Mouse (Mus musculus) adrenal gland, postnatal 10 days (tissue): ENCODE data around the gene Ncdn. TPM values are rescaled to one million over a fixed set of nuclear protein-coding genes. Genes with fewer than 3 reads are reported as not detected.
A peak's percentile ranks its signal among the peaks of the same experiment; 100 is the strongest.

Source experiments
- DNase-seq: peaks from one replicate; pipeline ENCODE4 v3.0.0; 2021; ENCODE audit warnings: mixed read lengths
- long read RNA-seq, 2 experiments: library from polyadenylated mRNA; stranded (forward); transcript quantifications; one replicate each; pipeline ENCODE4 v2.0.0; 2021
- total RNA-seq, 2 experiments: library from RNA; stranded (reverse); gene quantifications; 2 replicates each; pipeline ENCODE4 v1.2.3; 2021

Gene Ncdn
- total RNA-seq, result 10 to 100 TPM; 22.0 to 23.1 TPM
- long read RNA-seq, experiment 1, partial matches to known transcripts, result 19 of 34 reads
- long read RNA-seq, experiment 1, other reads (novel, unspliced or antisense), result 9 of 34 reads
- long read RNA-seq, experiment 2, transcript Ncdn-201 (7 exons, 3,681 nt), result major isoform, 7 of 33 reads
- long read RNA-seq, experiment 2, partial matches to known transcripts, result 7 of 33 reads
- long read RNA-seq, experiment 2, other reads (novel, unspliced or antisense), result 17 of 33 reads

- peak; percentile 97 for DNase-seq
Observed at GRCm38 (mm10) chr4:126753268-126754230, at the start of gene Ncdn, which contains the start of gene AU040320. TSS of gene Ncdn (minus strand) at chr4:126753438. TSS of gene AU040320 (plus strand) at chr4:126753544.

GRCm38 (mm10) chr4:126802174-126802573 is 48.9 kb upstream of the Ncdn start:
- no peak for DNase-seq

GRCm38 (mm10) chr4:126792341-126793102 is 39.3 kb upstream of the Ncdn start:
- DNase-seq, result no peak

- DNase-seq, result no peak
Observed at GRCm38 (mm10) chr4:126782996-126783395, 29.8 kb upstream of the Ncdn start.

GRCm38 (mm10) chr4:126782512-126782911 is 29.3 kb upstream of the Ncdn start:
- no peak for DNase-seq

- no peak for DNase-seq
Observed at GRCm38 (mm10) chr4:126781871-126782270, 28.6 kb upstream of the Ncdn start.

GRCm38 (mm10) chr4:126779826-126780775 is 26.9 kb upstream of the Ncdn start:
- no peak for DNase-seq

- DNase-seq, result no peak
Observed at GRCm38 (mm10) chr4:126779148-126779581, 25.9 kb upstream of the Ncdn start.

GRCm38 (mm10) chr4:126775182-126775581 is 21.9 kb upstream of the Ncdn start:
- DNase-seq, result no peak

- DNase-seq, result no peak
Observed at GRCm38 (mm10) chr4:126773871-126774270, 20.6 kb upstream of the Ncdn start.

GRCm38 (mm10) chr4:126770831-126771230 is 17.6 kb upstream of the Ncdn start:
- DNase-seq, result no peak

GRCm38 (mm10) chr4:126769800-126770563 is 16.7 kb upstream of the Ncdn start:
- DNase-seq, result no peak

- no peak for DNase-seq
Observed at GRCm38 (mm10) chr4:126763483-126763882, 10.2 kb upstream of the Ncdn start.

GRCm38 (mm10) chr4:126762586-126763359 is 9.5 kb upstream of the Ncdn start:
- DNase-seq, result no peak

GRCm38 (mm10) chr4:126759435-126759834 is 6.2 kb upstream of the Ncdn start:
- DNase-seq, result no peak

- DNase-seq, result no peak
Observed at GRCm38 (mm10) chr4:126758299-126758698, 5.1 kb upstream of the Ncdn start.

- peak; percentile 82 for DNase-seq
Observed at GRCm38 (mm10) chr4:126756766-126757165, 3.5 kb upstream of the Ncdn start.

- DNase-seq, result no peak
Observed at GRCm38 (mm10) chr4:126754736-126755374, 1.6 kb upstream of the Ncdn start.

- no peak for DNase-seq
Observed at GRCm38 (mm10) chr4:126754231-126754611, 983 bp upstream of the Ncdn start.
